Mouse (Mus musculus): ENCODE measurements around the gene Gucy2d.

Gene Gucy2d

GRCm38 (mm10) chr7:98523813-98524361 lies 83.7 kb downstream of the Gucy2d start:
- peak; percentile 47 to 65 for DNase-seq

- DNase-seq: no peak
These were observed 84.2 kb downstream of the Gucy2d start for GRCm38 (mm10) chr7:98524401-98524800.

- DNase-seq: no peak
These were observed 84.9 kb downstream of the Gucy2d start for GRCm38 (mm10) chr7:98524869-98525699.
